Mouse (Mus musculus) heart, postnatal 0 days (tissue): ENCODE measurements at regions not wholly inside any gene's neighbourhood (a gene's known extent, or its start where the extent isn't known, plus 50 kb on each side); places are given as distances from the start of the nearest gene placed in this dataset.
"Not testable (repeated sequence)": the region's sequence is repeated elsewhere in the genome, so short reads cannot be mapped to it uniquely, and the experiment has no call there.

Experiments used
- ATAC-seq: fragments of 200-750 bp; cut with Nextera tagmentation; 2 replicates; pipeline ENCODE4 v1.8.0; 2017; ENCODE audit warnings: low read depth, moderate number of reproducible peaks, moderate library complexity; ENCODE audit not compliant: insufficient read depth
- DNase-seq: peaks from one replicate; pipeline ENCODE4 v3.0.0-alpha.2; 2016; ENCODE audit warnings: low spot score
- H3K27ac ChIP-seq: fragments of 300-500 bp; sonication (generic); 2 replicates; pipeline ENCODE4 v1.5.1; 2014; ENCODE audit warnings: low read depth, mild to moderate bottlenecking
- H3K27me3 ChIP-seq: fragments of 300-500 bp; sonication (generic); 2 replicates; pipeline ENCODE4 v1.6.1; 2014; ENCODE audit warnings: low read length, mixed read lengths; ENCODE audit not compliant: control insufficient read depth, insufficient read depth
- H3K36me3 ChIP-seq: fragments of 300-500 bp; sonication (generic); replicated peaks from 2 replicates; pipeline ENCODE4 v1.6.1; 2014; ENCODE audit warnings: low read length, mixed read lengths; ENCODE audit not compliant: control insufficient read depth, insufficient read depth
- H3K4me1 ChIP-seq: fragments of 300-500 bp; sonication (generic); 2 replicates; pipeline ENCODE4 v1.6.1; 2014; ENCODE audit warnings: antibody characterized with exemption; ENCODE audit not compliant: control insufficient read depth, insufficient read depth
- H3K4me2 ChIP-seq: fragments of 300-500 bp; sonication (generic); 2 replicates; pipeline ENCODE4 v1.6.1; 2014; ENCODE audit warnings: low read depth, mild to moderate bottlenecking, low read length, moderate library complexity
- H3K4me3 ChIP-seq: fragments of 300-500 bp; sonication (generic); 2 replicates; pipeline ENCODE4 v1.5.1; 2014; ENCODE audit warnings: low read depth, low read length
- H3K9ac ChIP-seq: fragments of 300-500 bp; sonication (generic); replicated peaks from 2 replicates; pipeline ENCODE4 v1.6.1; 2014; ENCODE audit warnings: low read depth, low read length, mixed read lengths
- H3K9me3 ChIP-seq: fragments of 300-500 bp; sonication (generic); replicated peaks from 2 replicates; pipeline ENCODE4 v1.6.1; 2016; ENCODE audit warnings: low read length; ENCODE audit not compliant: control insufficient read depth
- CTCF ChIP-seq: IDR thresholded peaks from 2 replicates; pipeline ENCODE4 v1.5.1; 2016; ENCODE audit warnings: antibody characterized with exemption, control low read depth, low read depth
- EP300 ChIP-seq: IDR thresholded peaks from 2 replicates; pipeline ENCODE4 v1.6.1; 2016; ENCODE audit warnings: antibody characterized with exemption, low read depth
- WGBS: fragments of 180-500 bp; shearing (Covaris S2); extraction: QIAGEN DNeasy Blood & Tissue Kit; methylation state at CpG from one replicate; pipeline ENCODE4 v1.1.7; 2014; 5-methylcytosine and 5-hydroxymethylcytosine counted together

- Histone ChIP-seq H3K36me3 (no peaks in the 10 kb centered on the region), H3K27me3 (no peaks in the 10 kb centered on the region), H3K4me2 (no peak overlapping the region), H3K9ac (no peak overlapping the region), H3K4me3 (no peak overlapping the region), H3K4me1 (no peaks in the 10 kb centered on the region), H3K27ac (no peak overlapping the region), H3K9me3 (no peaks in the 10 kb centered on the region)
- DNase-seq (no peak), ATAC-seq (no peak)
- TF ChIP-seq EP300 (no peak), CTCF (no peak)
- WGBS, result 90% methylated on average over 15 of the region's 15 CpGs
Measured at GRCm38 (mm10) chr16:30709501-30709900, 110.0 kb downstream of the Fam43a start.

- TF ChIP-seq EP300 (no peak), CTCF (no peak)
- no peak overlapping the region for H3K4me3 ChIP-seq
- H3K9me3 ChIP-seq, result no peaks in the 10 kb centered on the region
- WGBS, result 72% methylated on average over 2 of the region's 2 CpGs
- no peaks in the 10 kb centered on the region for H3K4me1 ChIP-seq
- ATAC-seq (no peak), DNase-seq (no peak)
- no peak overlapping the region for H3K4me2 ChIP-seq
- no peaks in the 10 kb centered on the region for H3K36me3 ChIP-seq
- no peak overlapping the region for H3K9ac ChIP-seq
- no peaks in the 10 kb centered on the region for H3K27me3 ChIP-seq
- H3K27ac ChIP-seq, result no peak overlapping the region
Measured at GRCm38 (mm10) chr16:30709975-30710374, 110.5 kb downstream of the Fam43a start.

DNA sequence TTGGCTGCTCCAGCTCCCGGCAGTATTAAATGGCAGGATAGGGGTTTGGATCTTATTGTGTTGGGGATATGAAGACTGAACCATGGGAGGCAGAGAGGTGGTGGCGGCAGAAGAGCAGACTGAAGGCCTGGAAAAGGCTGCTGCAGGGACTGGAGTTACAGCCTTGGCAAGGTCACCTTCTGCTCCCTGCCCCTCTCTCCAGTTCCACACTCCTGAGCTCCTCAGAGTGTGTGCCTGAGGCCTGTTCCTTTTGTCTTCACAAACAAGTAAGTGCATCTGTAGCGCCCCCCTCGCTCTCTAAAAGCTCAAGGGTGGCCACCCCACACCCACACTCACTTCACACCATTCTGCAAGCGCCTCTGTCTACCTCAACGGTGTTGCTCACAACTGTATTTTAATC is 113.0 kb downstream of the Fam43a start:
- H3K27ac ChIP-seq, result no peak overlapping the region
- no peak overlapping the region for H3K4me3 ChIP-seq
- WGBS, result 76% methylated on average over 6 of the region's 6 CpGs
- DNase-seq, result no peak
- H3K4me1 ChIP-seq, result no peaks in the 10 kb centered on the region
- H3K4me2 ChIP-seq, result no peak overlapping the region
- no peak for ATAC-seq
- H3K36me3 ChIP-seq, result no peaks in the 10 kb centered on the region
- no peak for TF ChIP-seq CTCF
- no peak for TF ChIP-seq EP300
- H3K9me3 ChIP-seq, result no peaks in the 10 kb centered on the region
- H3K27me3 ChIP-seq, result no peaks in the 10 kb centered on the region
- no peak overlapping the region for H3K9ac ChIP-seq

- not testable (repeated sequence) for H3K4me2 ChIP-seq, H3K4me1 ChIP-seq, H3K4me3 ChIP-seq, DNase-seq, ATAC-seq, H3K9me3 ChIP-seq, H3K9ac ChIP-seq, H3K27ac ChIP-seq, H3K27me3 ChIP-seq, H3K36me3 ChIP-seq
Measured at GRCm38 (mm10) chr16:30717577-30717976, 118.1 kb downstream of the Fam43a start.

- ATAC-seq (no peak), DNase-seq (no peak)
- no peaks in the 10 kb centered on the region for H3K27me3 ChIP-seq
- no peak overlapping the region for H3K27ac ChIP-seq
- no peaks in the 10 kb centered on the region for H3K36me3 ChIP-seq
- no peak for TF ChIP-seq CTCF
- no peak for TF ChIP-seq EP300
- H3K9me3 ChIP-seq, result no peaks in the 10 kb centered on the region
- H3K4me1 ChIP-seq, result no peaks in the 10 kb centered on the region
- H3K9ac ChIP-seq, result no peak overlapping the region
- no peak overlapping the region for H3K4me3 ChIP-seq
- H3K4me2 ChIP-seq, result no peak overlapping the region
- 53% methylated on average over 6 of the region's 6 CpGs for WGBS
Measured at GRCm38 (mm10) chr16:30720791-30721190, 121.3 kb downstream of the Fam43a start.

DNA sequence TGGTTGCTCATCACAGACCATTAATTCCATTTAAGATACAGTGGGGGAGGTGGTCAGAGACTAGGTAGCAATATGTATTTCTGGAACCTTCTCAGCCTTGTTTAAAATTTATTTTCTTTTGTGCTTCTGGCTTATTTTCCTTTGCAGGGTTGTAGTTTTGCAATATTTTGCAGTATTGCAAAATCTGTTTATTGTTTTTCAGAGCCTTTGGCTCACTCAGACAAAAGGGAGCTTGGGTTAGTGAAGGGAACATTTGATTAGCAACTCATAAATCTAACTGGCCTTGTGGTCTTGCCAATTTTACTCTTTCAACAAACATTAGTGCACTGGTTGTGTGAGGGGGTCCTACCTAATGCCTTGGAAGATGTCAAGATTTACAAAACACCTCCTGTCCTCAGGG is 121.7 kb downstream of the Fam43a start:
- H3K4me3 ChIP-seq, result no peak overlapping the region

More for the DNA sequence above, 121.7 kb downstream of the Fam43a start:
- ATAC-seq (no peak), DNase-seq (no peak)
- no peaks in the 10 kb centered on the region for H3K4me1 ChIP-seq
- no peak overlapping the region for H3K27ac ChIP-seq
- no peak overlapping the region for H3K4me2 ChIP-seq
- TF ChIP-seq EP300 (no peak), CTCF (no peak)
- H3K9me3 ChIP-seq, result no peaks in the 10 kb centered on the region
- no peaks in the 10 kb centered on the region for H3K27me3 ChIP-seq
- no peaks in the 10 kb centered on the region for H3K36me3 ChIP-seq
- no peak overlapping the region for H3K9ac ChIP-seq
